Mouse (Mus musculus) embryonic stem cell, embryonic (primary cell): ENCODE data around the gene Ccnb1ip1.

Source experiments
- CTCF ChIA-PET, 4 experiments: fragments of 300-600 bp in 2 of 4; fragments of 350-600 bp in 2 of 4; sonication (Branson Sonifier 250); formaldehyde crosslinking; loops; one replicate each; lab custom pipeline; 2022; ENCODE audit warnings: inconsistent platforms in 2 of 4; lab: Charles Lee
- POLR2A ChIA-PET, 4 experiments: fragments of 300-600 bp in 2 of 4; fragments of 350-600 bp in 2 of 4; sonication (Branson Sonifier 250); formaldehyde crosslinking; loops; one replicate each; lab custom pipeline; 2022; ENCODE audit warnings: antibody characterized with exemption in 4 of 4, inconsistent platforms in 1 of 4; lab: Charles Lee

Gene Ccnb1ip1

GRCm38 (mm10) chr14:50796464-50796863, 11.1 kb downstream of the Ccnb1ip1 start:
- ChIA-PET CTCF (interaction anchor here in 2 of 4 experiments (1.0 to 3.1 kb wide), 2 partner anchors 11 kb away, joined by 3 to 10 read pairs; partner anchors contain the start of gene Ttc5 (in 2 of the 2)), POLR2A (interaction anchor here in 3 of 4 experiments (0.6 to 4.5 kb wide), 8 partner anchors 9 to 115 kb away, joined by 3 to 21 read pairs (median 4); partner anchors contain the start of genes Ccnb1ip1 (in 2 of the 3), Parp2 (in 2 of the 3) and Ttc5 (in 2 of the 3))

- CTCF ChIA-PET = interaction anchor here in 3 of 4 experiments (0.6 to 3.1 kb wide), 3 partner anchors 10 to 14 kb away, joined by 3 to 10 read pairs (median 3); partner anchors contain the start of gene Ttc5 (in 2 of the 3)
These were observed 11.6 kb downstream of the Ccnb1ip1 start for GRCm38 (mm10) chr14:50795965-50796364.

GRCm38 (mm10) chr14:50795261-50795935, 12.1 kb downstream of the Ccnb1ip1 start:
- ChIA-PET POLR2A (interaction anchor here (1.3 to 4.5 kb wide), 4 partner anchors 10 to 12 kb away, joined by 3 to 21 read pairs (median 6); partner anchors contain the start of genes Ttc5 (in 3 of the 4), Ccnb1ip1 (in 1 of the 4) and Parp2 (in 1 of the 4)), CTCF (interaction anchor here in 2 of 4 experiments (0.6 to 3.1 kb wide), 2 partner anchors 10 to 13 kb away, joined by 3 to 10 read pairs; partner anchors contain the start of gene Ttc5 (in 1 of the 2))

More at GRCm38 (mm10) chr14:50795965-50796364, 11.6 kb downstream of the Ccnb1ip1 start:
- POLR2A ChIA-PET = interaction anchor here in 3 of 4 experiments (0.7 to 4.5 kb wide), 5 partner anchors 10 to 116 kb away, joined by 3 to 21 read pairs (median 5); partner anchors contain the start of genes Ccnb1ip1 (in 2 of the 3), Parp2 (in 2 of the 3) and Ttc5 (in 2 of the 3)

GRCm38 (mm10) chr14:50788157-50788556, 19.4 kb downstream of the Ccnb1ip1 start:
- POLR2A ChIA-PET = interaction anchor here in 3 of 4 experiments (0.6 to 1.1 kb wide), 5 partner anchors 10 to 1330 kb away, joined by 3 to 5 read pairs (median 3); no protein-coding TSS in a partner anchor
- CTCF ChIA-PET = interaction anchor here in 2 of 4 experiments (0.5 to 1.5 kb wide), 2 partner anchors 11 to 435 kb away, joined by 4 read pairs; no protein-coding TSS in a partner anchor

GRCm38 (mm10) chr14:50785251-50785637, 22.3 kb downstream of the Ccnb1ip1 start, which contains the start of gene Ttc5:
TSS of gene Ttc5 (minus strand) at chr14:50785519.
- ChIA-PET CTCF (interaction anchor here in 3 of 4 experiments (0.6 to 1.8 kb wide), 9 partner anchors 10 to 313 kb away, joined by 3 to 10 read pairs (median 3); no protein-coding TSS in a partner anchor), POLR2A (interaction anchor here (0.6 to 1.4 kb wide), 12 partner anchors 8 to 298 kb away, joined by 3 to 6 read pairs (median 3); partner anchors contain the start of genes Ccnb1ip1 (in 2 of the 4), Parp2 (in 2 of the 4), Pip4p1 (in 1 of the 4) and Pnp (in 1 of the 4))

GRCm38 (mm10) chr14:50784391-50785250, 22.9 kb downstream of the Ccnb1ip1 start:
- ChIA-PET POLR2A (interaction anchor here (0.9 to 1.4 kb wide), 10 partner anchors 9 to 299 kb away, joined by 3 to 6 read pairs (median 4); partner anchors contain the start of genes Ccnb1ip1 (in 1 of the 4), Parp2 (in 1 of the 4), Pip4p1 (in 1 of the 4) and Pnp (in 1 of the 4)), CTCF (interaction anchor here in 3 of 4 experiments (0.6 to 1.8 kb wide), 9 partner anchors 10 to 314 kb away, joined by 3 to 10 read pairs (median 3); no protein-coding TSS in a partner anchor)

GRCm38 (mm10) chr14:50782166-50782565, 25.4 kb downstream of the Ccnb1ip1 start:
- ChIA-PET CTCF (interaction anchor here in 1 of 4 experiments (0.6 kb wide), 1 partner anchor 14 kb away, joined by 3 read pairs; no protein-coding TSS in a partner anchor), POLR2A (interaction anchor here in 1 of 4 experiments (0.5 kb wide), 1 partner anchor 13 kb away, joined by 3 read pairs; no protein-coding TSS in a partner anchor)

GRCm38 (mm10) chr14:50771342-50771741, 36.2 kb downstream of the Ccnb1ip1 start:
- POLR2A ChIA-PET = no interaction called here
- CTCF ChIA-PET = no interaction called here

GRCm38 (mm10) chr14:50765736-50766135, 41.8 kb downstream of the Ccnb1ip1 start:
- POLR2A ChIA-PET = no interaction called here
- CTCF ChIA-PET = no interaction called here

- CTCF ChIA-PET = no interaction called here
- POLR2A ChIA-PET = interaction anchor here in 1 of 4 experiments (0.7 kb wide), 1 partner anchor 14 kb away, joined by 6 read pairs; no protein-coding TSS in a partner anchor
These were observed 49.0 kb downstream of the Ccnb1ip1 start for GRCm38 (mm10) chr14:50758416-50759085.

GRCm38 (mm10) chr14:50744994-50745393, 62.5 kb downstream of the Ccnb1ip1 start, which contains the start of gene Olfr749:
TSS of gene Olfr749 (minus strand) at chr14:50745094.
- ChIA-PET CTCF (interaction anchor here in 1 of 4 experiments (0.6 kb wide), 1 partner anchor 42 kb away, joined by 3 read pairs; no protein-coding TSS in a partner anchor), POLR2A (no interaction called here)

- CTCF ChIA-PET = interaction anchor here in 1 of 4 experiments (0.6 kb wide), 1 partner anchor 11 kb away, joined by 5 read pairs; no protein-coding TSS in a partner anchor
- POLR2A ChIA-PET = interaction anchor here in 1 of 4 experiments (0.6 kb wide), 1 partner anchor 1384 kb away, joined by 3 read pairs; no protein-coding TSS in a partner anchor
These were observed 65.9 kb downstream of the Ccnb1ip1 start for GRCm38 (mm10) chr14:50741584-50741983.

GRCm38 (mm10) chr14:50740334-50740733, 67.2 kb downstream of the Ccnb1ip1 start:
- ChIA-PET POLR2A (no interaction called here), CTCF (no interaction called here)
